Mouse (Mus musculus) frontal cortex, postnatal 25 days (tissue): Measurements from ENCODE around the gene Nrbp1.

Source experiments
- DNase-seq, 2 experiments: peaks; one replicate each; pipeline ENCODE4 v3.0.0; 2022; ENCODE audit warnings: low spot score in 2 of 2

The Nrbp1 gene

DNA sequence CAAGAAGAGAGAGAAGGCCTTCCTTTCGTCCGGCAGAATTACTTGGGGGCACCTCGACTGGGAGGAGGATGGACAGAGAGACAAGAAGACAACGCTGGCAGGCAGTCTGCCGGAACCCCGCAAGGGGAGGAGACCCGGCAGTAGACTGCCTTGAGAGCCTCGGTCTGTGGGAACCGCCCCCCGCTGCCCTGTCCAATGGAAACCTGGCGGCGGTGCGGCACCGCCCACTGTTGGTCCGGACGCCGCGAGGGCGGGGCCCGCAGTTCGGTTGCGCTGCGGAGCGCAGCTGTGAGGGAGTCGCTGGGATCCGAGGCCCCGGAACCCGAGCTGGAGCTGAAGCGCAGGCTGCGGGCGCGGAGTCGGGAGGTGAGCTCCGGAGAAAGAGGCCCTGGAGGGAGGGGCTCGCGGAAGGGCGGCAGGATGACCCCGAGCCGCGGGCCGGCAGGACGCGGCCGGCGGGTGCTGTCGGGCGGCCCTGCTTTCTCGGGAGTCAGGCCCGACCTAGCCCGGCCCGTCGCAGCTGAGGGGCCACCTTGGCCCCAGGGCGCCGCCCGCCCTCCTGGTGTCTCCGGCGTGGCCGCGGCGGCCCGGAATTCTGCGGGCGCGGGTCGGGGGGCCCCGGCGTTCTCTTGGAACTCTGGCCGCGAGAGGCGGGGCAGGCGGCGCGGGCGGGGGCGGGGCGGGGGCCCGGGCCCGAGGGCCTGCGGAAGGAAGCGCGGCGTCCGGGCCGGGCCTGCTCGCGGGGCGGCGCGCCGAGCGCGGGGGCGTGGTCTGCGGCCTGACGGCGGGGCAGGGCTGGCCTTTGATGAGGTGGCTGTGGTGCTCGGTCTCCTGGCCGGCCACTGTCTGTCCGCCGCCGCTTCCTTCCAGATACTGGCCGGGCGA is at the start of gene Nrbp1, which contains the start of gene Gm9970:
Gene Nrbp1, plus strand, starts transcription at position 228 of the 885 bp plus-strand sequence.
Gene Gm9970, minus strand, starts transcription at position 596 of the 885 bp plus-strand sequence.
- DNase-seq, result peak; percentile 82 to 93

DNA sequence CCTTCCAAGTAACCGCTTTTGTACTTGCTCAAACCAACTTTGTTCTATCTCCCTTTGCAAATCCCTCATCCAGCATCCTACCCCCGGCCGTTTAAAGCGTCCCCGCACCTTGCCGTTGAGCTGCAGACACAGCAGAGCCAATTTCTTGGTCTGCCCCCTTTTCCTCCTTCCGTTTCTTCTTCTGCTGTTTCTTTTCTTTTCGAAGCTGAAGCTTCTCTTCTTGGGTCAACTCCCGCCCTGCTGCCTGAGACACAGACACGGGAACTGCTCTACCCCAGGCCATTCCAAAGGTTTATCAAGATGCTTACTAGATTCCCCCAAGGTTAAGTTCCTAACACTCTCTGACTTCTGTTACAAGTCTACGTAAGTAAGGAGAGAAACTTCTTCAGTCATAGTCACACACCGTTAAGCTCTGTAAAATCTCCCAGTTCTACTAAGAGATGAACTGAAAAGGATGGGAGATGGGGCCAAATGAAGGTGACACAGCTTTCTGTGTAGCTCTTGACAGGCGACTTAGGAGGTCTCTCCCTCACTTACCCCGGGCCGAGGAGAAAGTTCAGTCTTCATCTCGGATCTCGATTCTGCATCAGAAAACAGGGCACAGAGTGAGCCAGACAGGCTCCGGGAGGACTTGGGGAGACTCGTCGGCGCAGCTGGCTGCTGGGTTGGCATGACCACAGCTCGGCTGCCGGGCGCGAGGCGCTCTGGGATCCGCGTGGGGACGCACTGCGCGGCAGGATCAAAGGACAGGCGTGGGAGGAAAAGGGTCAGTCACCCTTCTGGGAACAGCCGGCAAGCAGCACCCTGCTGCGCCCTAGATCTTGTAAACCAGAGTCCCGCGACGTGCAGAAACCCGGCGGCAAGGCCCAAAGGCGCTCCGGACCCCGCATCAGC is 48.4 kb upstream of the Nrbp1 start:
- no peak for DNase-seq

DNA sequence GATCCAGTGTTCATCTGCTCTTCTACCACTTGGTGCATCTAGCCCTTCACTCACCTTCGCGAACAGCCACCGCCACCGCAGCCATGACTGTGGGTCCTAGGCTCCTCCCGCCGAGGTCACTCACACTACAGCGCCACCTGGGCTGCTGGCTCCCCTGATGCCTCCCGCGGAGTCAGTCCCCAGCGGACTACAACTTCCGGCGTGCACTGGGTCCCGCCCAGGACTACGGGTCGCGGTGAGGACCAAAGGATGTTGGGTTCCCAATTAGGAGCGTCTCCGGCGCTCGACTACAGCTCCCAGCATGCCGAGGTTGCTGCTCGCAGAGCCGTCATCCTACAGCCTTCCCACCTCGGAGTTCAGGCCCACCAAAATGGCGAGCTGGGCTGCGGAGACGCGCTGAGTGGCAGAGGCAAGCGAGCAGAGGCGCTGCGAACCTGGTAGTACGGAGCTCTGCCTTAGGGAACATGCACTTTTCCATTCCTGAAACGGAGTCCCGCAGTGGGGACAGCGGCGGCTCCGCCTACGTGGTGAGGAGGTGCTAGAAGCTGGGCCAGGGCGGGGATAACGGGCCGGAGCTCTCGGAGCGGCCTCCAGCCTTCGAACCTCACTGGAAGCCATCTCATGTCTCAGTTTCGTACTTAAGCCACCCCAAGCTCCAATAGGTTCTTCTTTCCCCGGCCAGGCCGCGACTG is 47.6 kb upstream of the Nrbp1 start, which contains the start of the genes Snx17 and Eif2b4:
Gene Snx17, plus strand, starts transcription at position 289 of the 692 bp plus-strand sequence.
Gene Eif2b4, minus strand, starts transcription at position 492 of the 692 bp plus-strand sequence.
- peak; percentile 99 for DNase-seq

DNA sequence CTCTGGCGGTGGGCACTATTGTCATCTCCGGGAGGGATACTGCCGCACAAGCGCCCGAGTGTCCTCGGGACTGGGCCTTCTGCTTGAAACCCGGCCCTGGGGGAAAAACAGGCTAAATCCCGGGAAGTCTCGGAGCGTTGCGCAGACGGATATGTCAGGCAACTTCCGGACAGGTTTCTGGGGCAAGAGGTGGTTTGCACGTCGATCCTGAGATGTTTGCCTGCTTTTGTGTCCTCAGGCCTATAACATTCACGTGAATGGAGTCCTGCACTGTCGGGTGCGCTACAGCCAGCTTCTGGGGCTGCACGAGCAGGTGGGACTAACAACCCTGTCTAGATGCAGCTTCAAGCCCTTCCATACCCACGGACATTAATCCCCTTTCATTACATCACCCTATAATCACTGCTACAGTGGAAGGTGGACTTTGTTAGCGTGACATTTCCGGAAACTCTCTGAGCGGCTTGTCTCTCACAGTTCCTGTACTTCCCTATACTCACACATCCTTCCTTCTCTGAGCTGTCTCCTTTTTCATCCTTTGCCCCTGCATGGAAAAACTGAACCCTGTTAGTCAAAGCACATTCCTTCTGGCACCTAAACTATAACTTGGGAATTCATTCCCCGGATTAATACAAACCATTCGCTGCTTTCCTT is 46.9 kb upstream of the Nrbp1 start:
- DNase-seq, result no peak

- DNase-seq, result no peak
Observed at GRCm38 (mm10) chr5:31194486-31195485, 45.9 kb upstream of the Nrbp1 start.

DNA sequence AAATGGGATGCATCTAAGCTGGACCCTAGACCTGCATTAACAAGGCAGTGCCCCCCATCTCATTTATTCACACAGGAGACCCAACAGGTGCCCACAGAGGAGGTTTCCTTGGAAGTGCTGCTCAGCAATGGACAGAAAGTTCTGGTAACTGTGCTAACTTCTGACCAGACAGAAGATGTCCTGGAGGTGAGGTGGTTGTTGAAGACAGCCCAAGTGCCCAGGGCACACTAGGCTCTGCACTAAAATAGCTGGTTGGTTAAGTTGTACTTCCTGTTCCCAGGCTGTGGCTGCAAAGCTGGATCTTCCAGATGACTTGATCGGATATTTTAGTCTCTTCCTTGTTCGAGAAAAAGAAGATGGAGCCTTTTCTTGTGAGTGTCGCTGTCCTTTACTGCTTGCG is 45.0 kb upstream of the Nrbp1 start:
- no peak for DNase-seq

DNA sequence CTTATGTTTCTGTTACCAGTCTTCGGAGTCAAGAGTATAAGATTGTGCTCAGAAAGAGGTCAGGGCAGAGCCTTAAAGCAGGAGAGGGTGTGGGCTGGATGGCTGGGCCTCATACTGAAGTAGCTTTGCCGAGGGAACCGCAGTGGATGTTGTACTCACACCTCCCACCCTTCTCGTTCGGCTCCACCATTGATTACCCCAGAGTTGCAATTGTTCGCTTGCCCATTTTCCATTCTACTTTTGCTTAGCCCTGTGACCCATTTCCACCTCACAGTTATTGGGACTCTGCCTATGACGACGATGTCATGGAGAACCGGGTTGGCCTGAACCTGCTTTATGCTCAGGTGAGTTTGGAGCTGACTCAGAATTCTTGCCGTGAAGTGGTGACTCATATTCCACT is 44.5 kb upstream of the Nrbp1 start:
- DNase-seq, result no peak

DNA sequence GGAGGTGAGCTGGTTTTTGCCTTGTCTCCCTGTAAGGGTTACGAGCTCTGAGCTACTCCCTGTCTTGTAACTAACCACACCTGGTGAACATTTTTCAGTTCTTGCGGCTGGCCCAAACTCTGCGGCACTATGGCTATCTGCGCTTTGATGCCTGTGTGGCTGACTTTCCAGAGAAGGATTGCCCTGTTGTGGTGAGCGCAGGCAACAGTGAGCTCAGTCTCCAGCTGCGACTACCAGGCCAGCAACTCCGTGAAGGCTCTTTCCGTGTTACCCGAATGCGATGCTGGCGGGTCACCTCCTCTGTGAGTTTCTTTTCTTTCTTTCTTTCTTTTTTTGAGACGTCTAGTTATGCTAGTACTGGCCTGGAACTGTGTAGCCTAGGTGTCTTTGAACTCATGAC is 43.6 kb upstream of the Nrbp1 start:
- no peak for DNase-seq

GRCm38 (mm10) chr5:31198170-31198569 is 42.5 kb upstream of the Nrbp1 start:
- DNase-seq, result no peak

- no peak for DNase-seq
Observed at GRCm38 (mm10) chr5:31198616-31199320, 41.9 kb upstream of the Nrbp1 start.

DNA sequence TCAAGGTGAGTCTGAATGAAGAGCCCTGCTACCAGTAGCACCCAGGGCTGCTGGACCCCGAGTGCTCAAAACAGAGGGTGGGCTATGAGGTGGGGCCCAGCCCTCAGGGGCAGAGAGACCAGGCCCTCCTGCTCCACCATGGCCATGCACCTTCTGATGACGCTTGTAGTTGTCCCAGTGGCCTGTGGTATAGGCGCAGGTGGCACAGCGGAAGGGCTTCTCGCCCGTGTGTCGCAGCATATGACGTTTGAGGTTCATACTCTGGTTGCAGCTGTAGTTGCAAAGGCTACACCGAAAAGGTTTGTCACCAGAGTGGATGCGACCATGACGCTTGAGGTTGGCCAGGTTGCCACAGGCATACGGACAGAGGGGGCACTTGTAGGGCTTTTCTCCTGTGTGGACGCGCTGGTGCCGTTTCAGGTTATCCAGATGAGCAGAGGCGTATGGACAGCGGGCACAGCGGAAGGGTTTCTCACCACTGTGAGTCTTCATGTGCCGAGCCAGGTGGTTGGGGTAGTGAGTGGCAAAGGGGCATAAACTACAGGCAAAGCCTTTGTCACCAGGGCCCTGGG is 41.3 kb upstream of the Nrbp1 start:
- DNase-seq, result no peak

GRCm38 (mm10) chr5:31199893-31200292 is 40.8 kb upstream of the Nrbp1 start:
- no peak for DNase-seq

DNA sequence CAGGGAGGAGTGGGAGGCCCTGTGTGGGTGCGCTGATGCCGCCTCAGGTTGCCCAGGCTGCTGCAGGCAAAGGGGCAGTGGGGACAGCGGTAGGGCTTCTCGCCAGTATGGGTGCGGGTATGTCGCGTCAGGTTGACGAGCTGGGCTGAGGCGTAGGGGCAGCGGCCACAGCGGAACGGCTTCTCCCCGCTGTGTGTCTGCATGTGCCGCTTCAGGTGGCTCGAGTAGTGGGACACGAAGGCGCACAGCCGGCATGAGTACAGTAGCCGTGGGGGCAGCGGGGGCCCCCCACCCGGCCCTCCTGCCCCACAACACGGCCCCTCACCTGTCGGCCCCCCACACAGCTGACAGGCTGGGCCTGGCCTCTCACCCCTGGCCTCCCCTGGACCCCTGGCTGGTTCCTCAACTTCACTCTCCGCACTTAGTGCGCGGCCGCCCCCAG is 40.3 kb upstream of the Nrbp1 start:
- no peak for DNase-seq

GRCm38 (mm10) chr5:31201042-31201741 is 39.5 kb upstream of the Nrbp1 start:
- DNase-seq, result no peak

DNA sequence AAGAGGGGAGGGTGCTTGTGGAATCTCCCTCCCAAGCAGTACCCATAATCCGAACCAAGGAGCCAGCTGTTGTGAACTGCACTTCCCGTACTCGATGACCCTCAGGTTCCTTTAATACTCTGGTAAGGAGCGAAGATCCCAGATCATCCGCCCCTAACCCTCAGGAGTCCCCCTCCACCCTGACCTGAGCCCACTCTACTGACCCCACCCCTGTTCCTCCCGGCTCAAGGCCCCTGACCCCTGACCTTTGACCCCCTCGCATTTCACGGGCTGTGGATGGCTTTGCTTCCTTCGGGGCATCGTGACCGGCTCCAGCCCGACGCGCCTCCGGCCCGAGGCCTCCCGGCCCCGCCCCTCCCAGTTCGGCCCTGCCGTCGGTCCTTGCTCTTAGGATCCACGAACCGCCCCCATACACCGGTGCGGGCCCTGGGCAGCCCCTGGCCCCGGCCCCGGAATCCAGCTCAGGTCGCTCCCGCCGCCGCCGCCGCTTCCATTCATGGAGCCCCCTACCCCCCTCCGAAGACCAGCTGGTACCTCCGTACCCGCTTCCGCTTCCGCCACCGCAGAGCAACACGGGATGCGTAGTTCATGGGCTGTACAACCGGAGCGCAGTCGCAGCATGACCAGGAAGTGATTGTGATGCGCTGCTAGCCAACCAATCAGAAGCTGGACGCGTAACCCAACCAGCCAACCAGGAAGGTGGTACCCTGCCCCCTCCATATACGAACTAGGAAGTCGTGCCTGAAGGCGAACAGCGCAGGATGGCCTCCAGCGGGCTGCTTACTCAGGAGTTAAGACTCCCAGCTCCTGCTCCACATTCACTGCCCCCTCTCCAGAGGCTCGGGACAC is 38.7 kb upstream of the Nrbp1 start, which contains the start of gene Zfp513:
Gene Zfp513, minus strand, starts transcription at position 562 of the 849 bp plus-strand sequence.
- peak; percentile 91 to 94 for DNase-seq

DNA sequence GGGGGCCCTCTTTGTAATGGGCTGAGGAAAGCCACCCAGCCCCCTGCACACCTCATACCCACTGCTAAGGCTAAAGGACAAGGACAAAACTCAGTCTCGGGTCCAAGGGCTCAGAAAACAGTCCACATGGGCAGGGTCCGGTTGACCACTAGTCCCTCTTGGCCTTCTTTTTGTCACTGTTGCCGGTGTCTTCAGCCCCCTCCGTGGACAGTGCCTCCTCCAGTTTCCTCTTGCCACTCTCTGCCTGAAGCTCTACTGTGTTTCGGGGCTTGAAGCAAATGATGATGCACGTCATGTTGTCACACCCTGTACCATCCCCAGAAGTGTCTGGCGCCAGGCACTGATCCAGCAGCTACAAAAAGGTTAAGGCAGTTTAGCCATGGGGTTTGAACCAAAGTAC is 37.7 kb upstream of the Nrbp1 start:
- DNase-seq, result no peak

GRCm38 (mm10) chr5:31203866-31204265 is 36.8 kb upstream of the Nrbp1 start:
- no peak for DNase-seq
